Mouse (Mus musculus): ENCODE measurements around the gene Aqp6.
A peak's percentile ranks its signal among the peaks of the same experiment; 100 is the strongest.

The Aqp6 gene

DNA sequence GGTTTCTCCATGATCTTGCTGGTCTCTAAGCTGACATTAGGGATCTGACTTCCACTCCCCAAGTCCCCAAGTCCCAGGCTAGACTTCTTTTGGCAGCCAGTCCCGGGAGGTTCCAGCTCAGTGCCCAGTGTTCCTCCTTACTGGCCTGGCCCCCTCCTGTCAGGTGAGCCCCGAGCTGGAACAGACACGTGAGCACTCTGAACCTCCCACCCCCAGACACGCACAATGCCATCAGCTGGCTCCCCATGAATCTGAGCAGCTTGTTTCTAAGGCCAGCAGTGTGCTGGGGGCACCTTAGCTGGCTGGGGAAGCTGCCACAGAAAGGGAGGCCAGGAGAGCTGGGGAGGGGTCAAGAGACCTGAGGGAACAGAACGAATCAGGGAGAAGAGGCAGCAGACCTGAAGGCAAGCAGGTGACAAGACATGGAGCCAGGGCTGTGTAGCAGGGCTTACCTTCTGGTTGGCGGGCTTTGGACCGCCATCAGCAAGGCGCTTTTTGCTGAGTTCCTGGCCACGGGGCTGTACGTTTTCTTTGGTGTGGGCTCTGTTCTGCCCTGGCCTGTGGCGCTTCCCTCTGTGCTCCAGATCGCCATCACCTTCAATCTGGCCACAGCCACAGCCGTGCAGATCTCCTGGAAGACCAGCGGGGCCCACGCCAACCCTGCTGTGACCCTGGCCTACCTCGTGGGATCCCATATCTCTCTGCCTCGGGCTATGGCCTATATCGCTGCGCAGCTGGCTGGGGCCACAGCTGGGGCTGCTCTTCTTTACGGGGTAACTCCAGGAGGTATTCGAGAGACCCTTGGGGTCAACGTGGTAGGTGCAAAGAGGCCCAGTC is at the start of gene Aqp6:
Aqp6 (plus strand) TSS at position 415 of the 837 bp plus-strand sequence.
- no peak for DNase-seq

DNA sequence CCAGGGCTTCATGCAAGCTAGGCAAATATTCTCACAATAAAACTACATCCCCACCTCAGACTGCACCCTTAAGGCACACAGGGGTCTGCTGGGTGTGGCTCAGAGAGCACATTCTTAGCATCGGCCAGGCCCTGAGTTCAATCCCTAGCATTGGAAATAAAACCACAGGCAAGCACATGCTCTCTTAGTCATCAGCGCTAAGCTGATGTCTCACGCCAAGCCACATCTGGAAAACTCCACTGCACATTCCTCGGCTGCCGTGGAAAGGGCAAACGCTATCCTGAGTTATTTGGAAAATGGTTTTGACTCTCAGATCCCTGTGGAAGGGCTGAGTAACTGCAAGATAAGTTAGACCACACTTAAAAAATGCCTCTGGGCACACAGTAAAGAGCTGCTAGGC is 47.4 kb upstream of the Aqp6 start:
- no peak for DNase-seq

DNA sequence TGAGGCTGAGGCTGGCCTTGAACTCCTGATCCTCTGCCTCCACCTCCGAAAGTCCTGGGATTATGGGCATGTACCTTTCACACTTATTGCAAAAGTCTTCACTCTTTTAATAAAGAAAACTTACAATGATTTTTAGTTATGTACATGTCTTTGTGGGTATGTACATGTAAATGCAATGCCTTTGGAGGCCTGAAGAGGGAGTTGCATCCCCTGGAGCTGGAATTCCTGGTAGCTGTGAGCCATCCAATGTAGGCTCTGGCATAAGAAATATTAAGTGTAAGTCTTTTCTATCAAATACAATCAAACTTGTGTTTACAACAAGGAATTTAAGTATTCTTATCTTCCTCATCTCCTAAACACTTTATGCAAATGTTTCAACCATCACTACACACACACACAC is 42.3 kb upstream of the Aqp6 start:
- DNase-seq = no peak

DNA sequence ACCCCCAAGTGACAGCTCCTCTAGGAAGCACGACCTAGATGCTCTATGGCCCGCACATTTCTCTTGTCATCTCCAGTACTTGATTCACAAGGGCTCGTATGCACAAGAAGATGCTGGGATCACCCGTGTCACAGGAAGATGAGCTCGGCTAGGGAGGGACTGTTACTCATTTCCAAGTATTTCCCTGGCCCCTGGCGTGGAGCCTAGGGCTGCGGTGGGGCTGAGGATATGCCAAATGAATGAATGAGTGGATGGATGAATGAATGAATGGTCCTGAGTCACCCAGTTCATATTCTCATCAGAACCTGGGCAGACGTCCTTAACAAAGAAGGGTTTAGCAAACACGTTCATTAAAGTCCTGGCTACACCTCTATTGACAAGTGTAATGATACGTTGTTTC is 41.0 kb upstream of the Aqp6 start:
- no peak for DNase-seq

DNA sequence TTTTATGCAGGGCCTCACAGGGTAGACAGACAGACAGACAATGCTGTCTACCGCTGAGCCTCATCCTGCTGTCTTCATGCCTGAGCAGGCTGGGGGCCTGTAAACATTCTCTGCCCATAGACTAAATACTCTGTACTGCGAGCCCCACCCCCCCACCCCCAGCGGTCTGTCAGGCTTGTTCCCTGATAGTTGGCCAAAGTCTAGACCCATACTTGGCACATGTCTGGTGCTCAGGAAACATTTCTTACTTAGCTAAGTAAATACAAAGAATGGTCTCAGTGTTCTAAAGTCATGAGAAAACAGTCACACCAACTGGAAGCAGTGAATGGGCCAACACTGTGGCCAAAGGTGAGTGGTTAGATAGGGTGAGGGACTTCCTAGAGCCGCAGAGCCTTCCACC is 33.8 kb upstream of the Aqp6 start:
- peak in 1 of 2 experiments; percentile 34 for DNase-seq

DNA sequence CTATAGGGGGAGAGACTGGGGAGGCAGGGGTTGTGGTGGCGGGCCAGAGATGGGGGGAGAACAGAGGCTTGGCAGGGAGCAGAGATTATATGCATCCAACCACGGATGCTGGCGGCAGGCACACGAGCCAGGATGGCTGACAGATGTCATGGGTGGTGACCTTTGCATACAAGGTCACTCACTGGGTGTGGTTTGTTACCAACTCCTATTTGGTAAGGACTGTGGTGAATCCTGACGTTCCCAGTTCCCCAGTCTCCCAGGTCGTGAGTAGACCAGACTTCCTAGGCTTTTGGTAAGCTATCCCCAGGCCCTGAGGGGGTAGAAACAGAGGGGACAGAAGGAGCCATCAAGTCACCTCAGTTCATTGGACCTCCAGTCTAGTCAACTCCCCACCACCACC is 32.5 kb upstream of the Aqp6 start:
- no peak for DNase-seq

DNA sequence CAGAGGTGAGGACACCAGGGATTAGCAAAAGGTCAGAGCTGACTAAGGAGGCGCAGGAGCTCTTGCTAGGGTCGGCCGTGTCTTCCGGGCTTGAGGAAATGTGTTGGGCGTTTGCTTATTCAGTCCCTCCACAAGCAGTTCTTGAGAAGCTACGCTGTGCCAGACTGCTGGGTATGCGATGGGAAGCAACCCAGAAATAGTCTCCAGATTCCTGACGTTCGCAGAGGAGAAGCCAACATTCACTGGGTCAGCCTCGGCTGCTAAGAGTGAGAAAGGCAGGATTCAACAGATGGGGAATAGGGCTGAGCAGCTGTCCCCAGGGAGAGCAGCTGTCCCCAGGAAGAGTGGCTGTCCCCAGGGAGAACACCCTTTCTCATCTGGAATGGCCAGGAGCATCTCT is 32.1 kb upstream of the Aqp6 start:
- DNase-seq = no peak

DNA sequence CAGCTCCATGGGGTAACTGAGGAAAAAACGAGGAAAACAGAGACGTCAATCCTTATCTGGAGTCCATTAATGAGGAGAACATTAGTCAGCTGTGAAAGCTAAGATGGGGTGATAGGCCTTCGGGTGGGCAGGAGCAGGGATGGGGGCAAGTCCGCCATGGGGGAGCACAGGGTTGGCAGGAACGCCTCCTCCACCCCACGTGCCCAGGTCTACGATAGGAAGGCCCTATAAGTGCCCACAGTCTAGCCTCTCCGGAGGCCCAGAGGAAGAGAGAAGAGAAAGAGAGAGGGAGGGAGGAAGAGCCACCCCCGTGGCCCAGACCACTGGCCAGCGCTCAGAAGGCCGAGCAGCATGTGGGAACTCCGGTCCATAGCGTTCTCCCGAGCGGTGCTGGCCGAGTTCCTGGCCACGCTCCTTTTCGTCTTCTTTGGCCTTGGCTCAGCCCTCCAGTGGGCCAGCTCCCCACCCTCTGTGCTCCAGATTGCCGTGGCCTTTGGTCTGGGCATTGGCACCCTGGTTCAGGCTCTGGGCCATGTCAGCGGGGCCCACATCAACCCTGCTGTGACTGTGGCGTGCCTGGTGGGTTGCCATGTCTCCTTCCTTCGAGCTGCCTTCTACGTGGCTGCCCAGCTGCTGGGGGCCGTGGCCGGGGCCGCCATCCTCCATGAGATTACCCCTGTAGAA is 22.3 kb upstream of the Aqp6 start, which contains the start of gene Aqp2:
Aqp2 (plus strand) TSS at position 254 of the 684 bp plus-strand sequence.
- peak; percentile 22 to 25 for DNase-seq

DNA sequence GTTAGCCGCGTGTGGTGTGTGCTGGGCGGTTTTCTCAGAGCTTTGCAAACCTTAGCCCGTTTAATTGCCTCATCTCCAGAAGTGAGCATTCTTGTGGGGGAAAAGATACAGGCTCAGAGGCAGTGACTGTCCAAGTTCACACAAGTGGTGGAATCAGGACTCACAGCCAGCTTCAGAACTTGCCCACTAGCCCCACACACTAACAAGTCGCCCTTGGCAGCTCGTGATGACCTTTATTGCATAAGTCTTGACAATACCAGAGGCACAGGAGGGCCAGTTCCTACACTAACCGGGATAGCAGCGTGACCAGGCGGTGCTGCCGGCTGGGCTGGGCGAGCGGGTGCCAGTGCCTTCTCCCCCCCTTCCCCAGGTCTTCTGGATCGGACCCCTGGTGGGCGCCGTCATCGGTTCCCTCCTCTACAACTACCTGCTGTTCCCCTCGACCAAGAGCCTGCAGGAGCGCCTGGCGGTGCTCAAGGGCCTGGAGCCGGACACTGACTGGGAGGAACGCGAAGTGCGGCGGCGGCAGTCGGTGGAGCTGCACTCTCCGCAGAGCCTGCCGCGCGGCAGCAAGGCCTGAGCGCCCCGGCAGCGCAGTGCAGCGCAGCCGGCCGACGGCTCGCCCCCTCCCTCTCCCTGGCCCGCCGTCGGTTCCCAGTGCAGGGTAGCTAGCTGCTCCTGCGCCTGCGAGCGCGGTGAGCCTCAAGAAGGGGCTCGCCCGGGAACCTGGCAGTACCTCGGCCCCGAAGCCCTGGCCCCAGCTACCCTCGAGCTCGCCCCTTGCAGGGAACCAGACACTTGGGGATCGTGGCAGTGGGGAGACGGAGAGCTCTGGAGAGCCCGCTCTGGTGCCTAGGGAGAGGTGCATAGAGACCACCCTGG is 17.5 kb upstream of the Aqp6 start:
- DNase-seq = peak in 1 of 2 experiments; percentile 39

DNA sequence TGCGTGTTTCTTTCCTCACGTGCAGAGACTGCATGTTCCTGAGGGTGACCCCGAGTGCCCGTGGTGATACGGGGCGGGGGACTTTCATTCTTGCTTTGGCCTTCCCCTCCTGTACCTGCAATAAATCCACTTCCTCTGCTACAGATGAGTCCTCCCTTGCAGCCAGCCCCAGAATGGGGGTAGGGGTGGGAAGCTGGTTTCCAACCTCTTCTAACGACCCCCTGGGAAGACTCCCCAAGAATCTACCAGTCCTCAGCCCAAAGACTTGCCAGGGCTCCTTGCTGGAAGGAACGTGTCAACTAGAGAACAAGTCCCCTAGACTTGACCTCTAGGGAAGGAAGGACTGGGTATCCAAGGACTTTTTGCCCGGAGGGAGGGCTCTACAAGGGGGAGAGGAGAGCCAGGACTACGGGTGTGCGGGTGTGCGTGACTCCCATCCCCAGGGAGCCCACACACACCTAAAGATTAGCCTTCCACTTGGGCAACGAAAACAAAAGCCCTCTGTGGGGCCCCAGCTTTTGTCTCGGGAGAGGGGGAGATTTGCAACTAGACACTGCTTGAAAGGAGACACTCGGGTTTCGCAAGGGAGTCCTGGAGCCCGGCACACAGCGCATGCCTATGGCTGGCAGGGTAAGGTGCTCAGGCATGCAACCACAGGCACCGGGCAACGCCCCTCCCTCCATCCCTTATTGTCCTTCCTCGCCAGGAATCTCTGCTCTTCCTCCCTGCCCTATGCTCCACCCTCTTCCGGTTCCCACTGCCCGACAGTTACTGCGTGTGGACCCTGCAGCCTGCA is 16.6 kb upstream of the Aqp6 start:
- no peak for DNase-seq

DNA sequence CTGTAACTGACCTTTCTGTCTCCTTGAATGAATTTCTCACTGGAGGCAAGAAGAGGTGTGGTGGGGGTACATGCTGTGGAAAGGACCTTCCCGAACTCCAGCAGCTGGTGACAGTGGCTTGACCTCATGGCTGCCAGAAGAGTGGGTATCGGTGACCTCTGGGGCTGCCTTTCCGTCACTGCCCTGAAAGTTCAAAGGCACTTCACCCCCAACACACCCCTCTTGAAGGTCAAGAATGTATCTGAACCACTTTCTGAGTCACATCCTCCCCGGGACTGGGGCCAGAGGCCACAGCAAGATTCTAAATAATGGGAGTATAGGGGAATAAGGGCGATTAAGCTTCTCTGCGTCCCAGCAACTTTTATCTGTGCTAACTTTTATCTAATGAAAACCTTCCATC is 15.5 kb upstream of the Aqp6 start:
- DNase-seq = no peak

DNA sequence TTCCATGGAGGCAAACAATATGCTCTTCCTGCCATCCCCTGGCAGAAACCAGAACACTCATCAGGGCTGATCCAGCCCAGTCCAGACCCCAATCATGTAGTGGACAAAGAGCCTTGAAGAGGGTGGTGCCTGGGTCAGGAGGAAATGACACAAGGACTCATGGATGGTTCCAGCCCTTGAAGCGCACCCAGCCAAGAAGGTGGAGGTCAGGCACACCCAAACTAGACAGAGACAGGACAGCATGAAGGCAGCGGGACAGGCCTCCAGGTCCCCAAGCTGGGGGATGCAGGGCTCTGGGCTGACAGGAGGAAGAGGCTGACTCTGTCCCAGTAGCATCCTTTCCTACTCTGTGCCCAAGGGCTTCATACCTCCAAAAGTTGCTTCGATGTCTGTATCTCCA is 14.7 kb upstream of the Aqp6 start:
- no peak for DNase-seq

DNA sequence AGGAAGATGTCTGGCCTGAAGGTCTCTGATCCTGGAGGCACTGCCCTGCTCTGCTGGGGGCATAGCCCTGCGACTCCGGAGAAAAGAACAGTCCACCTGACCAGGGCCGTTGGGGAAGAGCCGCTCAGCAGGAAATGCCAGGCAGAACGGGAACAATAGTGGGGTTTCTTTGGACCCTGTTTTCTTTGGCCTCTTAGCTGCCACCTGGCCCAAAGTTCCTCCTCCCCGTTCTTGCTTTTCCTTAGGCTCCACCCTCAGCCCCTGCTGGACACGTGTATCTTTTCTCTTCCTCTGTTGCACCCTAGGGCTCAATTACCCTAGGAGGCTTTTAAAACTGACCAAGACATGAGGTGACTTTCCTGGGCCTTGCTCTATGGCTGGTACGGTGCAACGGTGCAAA is 12.0 kb upstream of the Aqp6 start:
- no peak for DNase-seq

DNA sequence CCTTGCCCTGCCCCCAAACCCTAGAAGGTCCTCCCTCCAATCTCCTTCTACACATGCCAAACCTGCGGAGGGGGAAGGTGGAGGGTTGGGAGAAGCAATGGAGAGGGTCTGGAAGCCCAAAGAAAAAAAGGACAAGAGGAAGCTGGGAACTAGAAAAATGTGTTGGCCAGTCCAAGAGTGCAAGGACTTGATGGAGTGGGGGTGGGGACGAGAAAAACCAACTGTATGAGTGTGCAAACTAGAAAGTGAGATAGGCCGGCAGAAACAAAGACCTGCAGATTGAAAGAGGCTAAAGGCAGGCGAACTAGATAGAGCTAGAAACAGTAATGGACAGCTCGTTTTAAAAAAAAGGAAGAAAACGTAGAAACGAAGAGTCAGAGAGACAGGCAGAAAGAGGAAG is 11.5 kb upstream of the Aqp6 start:
- no peak for DNase-seq

DNA sequence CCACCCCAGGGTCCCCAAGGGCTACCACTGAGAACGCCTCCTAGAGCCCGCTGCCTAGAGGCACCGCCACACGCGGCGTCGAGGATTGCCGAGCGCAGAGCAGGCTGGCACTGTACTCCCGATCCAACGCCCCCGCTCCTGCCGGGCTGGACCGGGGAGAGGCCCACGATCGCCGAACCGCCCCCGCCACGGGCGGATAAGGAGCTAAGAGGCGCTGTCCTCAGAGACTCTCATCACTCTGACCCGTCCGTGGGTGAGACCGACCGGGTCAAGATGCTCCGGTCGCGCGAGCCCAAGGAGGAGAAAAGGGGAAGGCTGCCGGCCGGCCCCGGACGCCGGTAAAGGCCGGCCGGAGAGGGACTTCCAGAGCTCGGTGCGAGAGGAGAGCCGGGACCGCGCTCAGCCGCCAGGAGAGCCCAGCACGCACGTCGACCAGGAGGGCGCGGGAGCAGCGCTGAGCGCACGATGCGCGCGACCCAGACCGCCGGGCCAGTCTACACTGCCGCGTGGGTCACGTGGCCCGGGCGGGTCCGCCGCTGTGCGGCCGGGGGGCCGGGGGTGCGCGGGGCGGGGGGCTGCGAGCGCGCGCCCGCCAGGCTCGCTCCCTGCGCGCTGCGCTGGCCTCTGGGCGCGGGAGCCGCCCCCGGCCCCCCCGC is 10.6 kb upstream of the Aqp6 start, which contains the start of gene Aqp5:
Aqp5 (plus strand) TSS at position 354 of the 656 bp plus-strand sequence.
- DNase-seq = no peak

DNA sequence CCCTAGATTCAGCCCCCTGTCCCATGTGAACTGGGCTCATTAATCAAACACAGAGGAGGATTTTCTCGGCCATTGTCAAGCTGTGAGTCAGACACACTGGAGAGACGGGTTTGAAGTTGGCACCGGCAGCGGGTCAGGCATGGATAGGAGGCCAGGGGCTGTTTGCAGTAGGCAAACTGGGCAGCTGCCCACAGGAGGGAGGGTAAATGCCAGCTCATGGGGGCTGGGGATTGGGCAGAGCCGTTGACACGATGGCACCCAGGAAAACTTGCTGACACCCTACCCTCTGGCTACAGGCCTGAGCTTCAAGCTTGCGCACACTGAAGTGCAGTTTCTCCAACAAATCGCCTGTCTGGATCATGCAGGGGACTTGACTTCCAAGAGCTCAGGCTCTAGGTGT is 9.0 kb upstream of the Aqp6 start:
- no peak for DNase-seq

DNA sequence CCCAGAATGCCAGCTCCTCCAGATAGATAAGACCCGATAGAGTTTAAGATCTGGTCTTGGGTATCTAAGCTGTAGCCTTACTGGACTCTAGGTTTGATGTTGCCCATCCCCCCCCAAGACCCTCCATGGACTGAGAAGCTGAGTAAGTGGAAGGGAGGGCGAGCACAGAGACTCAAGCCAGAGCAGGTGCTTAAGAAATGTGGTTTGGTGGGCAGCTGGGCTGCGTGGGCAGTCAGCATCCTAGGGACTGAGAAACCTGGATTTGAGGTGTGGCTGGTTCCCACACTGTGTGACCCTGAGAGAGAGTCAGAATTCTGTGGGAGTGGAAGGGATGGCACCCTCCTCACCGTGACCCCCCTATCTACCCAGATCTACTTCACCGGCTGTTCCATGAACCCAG is 8.3 kb upstream of the Aqp6 start:
- DNase-seq = no peak

DNA sequence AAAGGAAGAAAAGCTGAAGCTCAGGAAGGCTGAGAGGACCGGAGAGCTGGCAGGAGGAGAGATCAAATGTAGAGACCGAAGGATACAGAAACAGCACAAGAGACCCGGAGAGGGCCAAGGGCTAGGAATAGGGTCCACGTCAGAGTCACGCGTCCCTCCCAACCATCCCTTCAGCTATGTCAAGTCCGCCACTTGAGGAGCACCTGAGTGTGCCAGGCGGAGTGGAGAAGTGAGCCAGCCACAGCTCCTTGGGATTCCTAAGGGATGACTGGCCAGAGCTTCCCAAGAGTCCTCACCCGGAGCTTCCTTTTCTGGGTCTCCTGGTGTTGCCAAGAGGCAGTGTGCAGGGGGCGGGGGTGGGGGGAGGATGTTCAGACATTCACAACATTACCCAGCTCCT is 6.2 kb upstream of the Aqp6 start:
- DNase-seq = no peak

DNA sequence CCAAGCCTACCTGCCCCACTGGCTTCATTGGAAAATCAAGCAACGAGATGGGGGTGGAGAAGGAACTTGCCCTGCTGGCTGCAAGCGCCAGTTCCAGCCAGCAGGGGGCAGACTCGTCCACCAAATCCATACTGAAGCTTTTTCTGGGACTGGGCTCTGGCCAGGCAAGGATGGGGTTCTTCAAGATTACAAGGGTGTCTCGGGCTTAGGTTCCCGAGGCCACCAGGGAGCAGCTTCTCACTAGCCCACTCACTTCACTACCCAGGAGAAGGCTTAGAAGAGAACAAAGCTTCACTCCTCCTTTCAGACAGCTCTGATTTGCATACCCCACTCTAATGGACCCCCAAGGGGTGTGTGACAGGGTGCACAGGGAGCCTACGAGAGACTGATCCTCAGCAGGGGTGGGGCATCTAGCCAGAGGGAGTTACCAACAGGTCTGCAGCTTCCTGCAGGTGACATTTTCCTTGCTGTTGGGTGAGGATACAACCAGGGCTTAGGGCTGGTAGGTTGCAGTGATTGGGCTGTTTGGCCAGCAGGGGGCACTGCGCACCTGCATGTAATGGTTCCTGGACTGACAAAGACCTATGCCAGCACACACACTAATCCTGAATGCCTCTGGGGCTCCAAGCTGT is 5.0 kb upstream of the Aqp6 start:
- peak; percentile 72 to 80 for DNase-seq

DNA sequence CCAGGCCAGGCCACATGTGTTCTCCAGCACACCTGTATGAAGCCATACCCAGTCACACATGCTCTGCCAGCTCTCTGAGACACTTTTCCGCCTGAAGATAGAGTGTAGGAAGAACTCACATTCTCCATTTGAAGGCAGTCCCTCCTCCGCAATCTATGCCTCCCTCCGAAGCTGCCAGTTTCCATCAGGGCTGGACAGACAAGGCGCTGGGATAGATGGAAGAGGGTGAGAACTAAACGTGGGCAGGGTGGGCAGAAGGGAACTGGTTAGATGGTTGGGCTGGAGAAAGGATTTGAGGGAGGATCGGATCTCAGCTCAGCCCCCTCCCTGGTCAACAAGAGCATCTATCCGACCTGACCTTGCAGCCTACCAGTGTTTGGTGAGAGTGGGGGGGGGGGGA is 4.4 kb upstream of the Aqp6 start:
- DNase-seq = no peak

DNA sequence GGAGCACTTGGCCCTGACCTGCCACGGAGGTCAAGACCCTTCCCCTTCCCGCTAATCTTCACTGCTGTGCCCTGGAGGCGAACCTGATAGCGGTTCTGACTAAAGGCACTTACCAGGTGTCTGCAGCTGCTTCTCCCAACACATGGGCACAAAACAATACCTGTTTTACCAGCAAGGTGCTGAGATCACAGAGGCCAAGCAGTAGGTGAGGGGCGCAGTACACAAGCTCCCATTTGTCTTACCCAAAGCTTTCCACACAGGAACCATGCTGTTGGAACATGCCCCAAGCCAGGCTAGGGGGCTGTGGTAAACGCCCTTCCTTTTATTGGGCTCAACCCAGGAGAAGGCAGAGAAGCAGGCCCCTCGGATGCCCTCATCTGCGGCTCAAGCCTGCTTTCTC is 3.6 kb upstream of the Aqp6 start:
- no peak for DNase-seq
